Mouse (Mus musculus) cerebellum, adult 2 months (tissue): ENCODE results near the gene Casz1.

Experiments used
- CTCF ChIP-seq: fragments of 200-500 bp; IDR thresholded peaks from 2 replicates; pipeline ENCODE4 v1.5.1; 2011; ENCODE audit warnings: low read depth, mild to moderate bottlenecking, control low read depth, low read length, moderate library complexity, borderline replicate concordance; ENCODE audit not compliant: insufficient read depth
- POLR2A ChIP-seq: fragments of 200-500 bp; IDR thresholded peaks from 2 replicates; pipeline ENCODE4 v1.6.1; 2011; ENCODE audit warnings: low read length, control low read depth, borderline replicate concordance; ENCODE audit not compliant: insufficient read depth

- TF ChIP-seq CTCF (no peak), POLR2A (no peak)
Measured at GRCm38 (mm10) chr4:148846724-148847123, 42.5 kb downstream of the Casz1 start.
